Mouse (Mus musculus): ENCODE measurements around the gene Urgcp. TPM values are rescaled to one million over a fixed set of nuclear protein-coding genes. Genes with fewer than 3 reads are reported as not detected.

Urgcp gene
- polyA plus RNA-seq, 1 experiment: 45.5 TPM

DNA sequence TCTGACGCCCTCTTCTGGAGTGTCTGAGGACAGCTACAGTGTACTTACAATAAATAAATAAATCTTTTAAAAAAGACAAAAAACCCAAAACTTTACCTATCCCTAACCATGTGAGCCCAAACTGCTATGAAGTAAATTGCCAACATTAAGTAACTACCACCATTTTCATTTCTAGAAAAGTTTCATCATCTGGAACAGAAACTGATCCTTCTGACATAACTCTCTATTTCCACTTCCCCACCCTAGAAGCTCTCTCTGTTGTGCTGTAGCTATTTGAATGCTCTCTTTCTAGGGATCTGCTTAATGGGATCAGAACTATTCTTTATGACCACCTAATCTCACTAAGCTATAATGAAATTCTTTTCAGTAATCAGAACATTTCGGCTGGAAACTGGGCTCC lies 17.2 kb downstream of the Urgcp start:
- Histone ChIP-seq H3K36me3 (ENCODE audit: control insufficient read depth, insufficient read depth, low read length) (no peaks in the 10 kb centered on the region), H3K4me1 (ENCODE audit: control insufficient read depth, insufficient read depth, insufficient read length, low read length) (no peaks in the 10 kb centered on the region), H3K4me3 (ENCODE audit: low read depth, low read length) (no peak overlapping the region), H3K27ac (ENCODE audit: insufficient read depth, low read depth, low read length) (no peak overlapping the region), H3K27me3 (ENCODE audit: control insufficient read depth, insufficient read depth, low read length) (no peaks in the 10 kb centered on the region)
- 80% methylated on average over 2 of the region's 2 CpGs for whole genome bisulfite sequencing
- TF ChIP-seq POLR2A (IDR thresholded peaks at IDR 0.05; ENCODE audit: low read depth, low read length): no peak
- TF ChIP-seq CTCF (IDR thresholded peaks at IDR 0.05; ENCODE audit: extremely low read depth, insufficient read length, insufficient replicate concordance, low read depth, low read length): no peak

DNA sequence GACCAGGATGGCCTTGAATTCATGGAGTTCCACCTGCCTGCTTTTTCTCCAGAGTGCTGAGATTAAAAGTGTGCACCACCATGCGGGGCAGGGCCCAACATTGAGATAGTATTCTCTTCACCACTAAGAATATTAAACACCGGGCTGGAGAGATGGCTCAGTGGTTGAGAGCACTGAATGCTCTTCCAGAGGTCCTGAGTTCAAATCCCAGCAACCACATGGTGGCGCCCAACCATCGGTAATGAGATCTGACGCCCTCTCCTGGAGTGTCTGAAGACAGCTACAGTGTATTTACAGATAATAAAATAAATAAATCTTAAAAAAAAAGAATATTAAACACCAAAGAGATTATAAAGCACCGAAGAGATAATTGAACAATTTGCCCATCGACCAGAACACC lies 20.1 kb downstream of the Urgcp start:
- H3K36me3 ChIP-seq (ENCODE audit: control insufficient read depth, insufficient read depth, low read length): no peaks in the 10 kb centered on the region
- peaks cover 3% of the 10 kb centered on the region; the same call in 1 of the 2 replicates for H3K4me1 ChIP-seq (ENCODE audit: control insufficient read depth, insufficient read depth, insufficient read length, low read length)
- H3K27me3 ChIP-seq (ENCODE audit: control insufficient read depth, insufficient read depth, low read length): no peaks in the 10 kb centered on the region
- TF ChIP-seq POLR2A (IDR thresholded peaks at IDR 0.05; ENCODE audit: low read depth, low read length): no peak
- TF ChIP-seq CTCF (IDR thresholded peaks at IDR 0.05; ENCODE audit: extremely low read depth, insufficient read length, insufficient replicate concordance, low read depth, low read length): peak; percentile 60; the same call in 1 of the 2 replicates
- H3K27ac ChIP-seq (ENCODE audit: insufficient read depth, low read depth, low read length): no peak overlapping the region
- no peak overlapping the region for H3K4me3 ChIP-seq (ENCODE audit: low read depth, low read length)
- 63% methylated on average over 7 of the region's 7 CpGs for WGBS

DNA sequence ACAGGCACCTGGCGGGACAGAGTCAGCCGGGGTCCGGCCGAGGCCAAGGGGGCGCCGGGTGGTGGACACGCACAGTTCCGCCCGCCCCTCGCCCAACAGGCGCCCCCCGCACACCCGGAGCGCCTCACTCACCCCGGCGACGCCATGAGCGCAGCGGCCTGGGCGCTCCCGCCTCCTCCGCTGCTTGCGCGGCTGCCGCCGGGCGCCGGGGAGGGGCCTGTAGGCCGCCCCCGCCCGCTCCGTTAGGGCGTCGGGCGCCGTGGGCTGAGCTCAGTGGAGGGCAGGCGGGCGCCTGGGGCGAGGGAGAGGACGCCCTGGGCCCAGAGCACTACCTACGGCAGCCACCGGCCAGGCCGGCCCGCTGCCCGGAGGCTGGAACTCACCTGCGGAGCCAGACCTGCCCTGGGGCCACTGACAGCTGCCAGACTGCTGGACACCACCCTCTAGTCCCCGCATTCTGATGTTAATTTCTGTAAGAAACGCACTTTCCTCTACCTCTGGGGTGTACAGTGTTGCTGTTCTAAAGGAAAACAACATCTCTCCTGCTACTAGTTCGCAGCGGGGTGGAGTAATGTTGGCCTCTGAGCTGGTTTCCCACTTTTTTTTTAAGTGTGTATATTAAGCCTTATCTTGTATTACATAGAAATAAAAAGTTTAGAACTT lies 21.1 kb downstream of the Urgcp start:
- Histone ChIP-seq H3K4me1 (ENCODE audit: control insufficient read depth, insufficient read depth, insufficient read length, low read length) (peaks cover 3% of the 10 kb centered on the region; the same call in 1 of the 2 replicates), H3K27me3 (ENCODE audit: control insufficient read depth, insufficient read depth, low read length) (no peaks in the 10 kb centered on the region), H3K36me3 (ENCODE audit: control insufficient read depth, insufficient read depth, low read length) (no peaks in the 10 kb centered on the region), H3K27ac (ENCODE audit: insufficient read depth, low read depth, low read length) (peak overlapping the region; percentile 91), H3K4me3 (ENCODE audit: low read depth, low read length) (peak overlapping the region; percentile 87)
- TF ChIP-seq POLR2A (IDR thresholded peaks at IDR 0.05; ENCODE audit: low read depth, low read length) (peak; percentile 95), CTCF (IDR thresholded peaks at IDR 0.05; ENCODE audit: extremely low read depth, insufficient read length, insufficient replicate concordance, low read depth, low read length) (no peak)
- WGBS: under 1% methylated on average over 44 of the region's 50 CpGs

DNA sequence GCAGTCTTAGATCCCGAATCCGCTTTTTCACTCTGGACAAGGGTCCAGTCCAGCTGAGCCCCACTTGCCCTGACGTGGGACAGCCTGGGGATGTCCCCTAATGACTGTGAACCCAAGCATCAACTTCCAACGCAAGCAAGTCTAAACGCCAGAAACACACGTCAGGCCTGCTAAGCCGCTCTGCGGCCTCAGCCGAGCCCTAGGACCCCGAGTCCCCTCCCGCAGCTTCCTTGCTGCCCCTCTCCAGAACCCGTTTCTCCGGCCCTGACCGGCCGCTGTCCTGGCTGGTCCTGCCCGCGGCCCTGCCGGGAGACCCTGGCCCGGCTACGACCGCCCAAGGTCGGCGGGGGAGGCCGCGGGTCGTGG lies 21.6 kb downstream of the Urgcp start:
- no peaks in the 10 kb centered on the region for H3K36me3 ChIP-seq (ENCODE audit: control insufficient read depth, insufficient read depth, low read length)
- peaks cover 3% of the 10 kb centered on the region; the same call in 1 of the 2 replicates for H3K4me1 ChIP-seq (ENCODE audit: control insufficient read depth, insufficient read depth, insufficient read length, low read length)
- peak overlapping the region; percentile 87 for H3K4me3 ChIP-seq (ENCODE audit: low read depth, low read length)
- H3K27me3 ChIP-seq (ENCODE audit: control insufficient read depth, insufficient read depth, low read length): no peaks in the 10 kb centered on the region
- TF ChIP-seq CTCF (IDR thresholded peaks at IDR 0.05; ENCODE audit: extremely low read depth, insufficient read length, insufficient replicate concordance, low read depth, low read length): no peak
- TF ChIP-seq POLR2A (IDR thresholded peaks at IDR 0.05; ENCODE audit: low read depth, low read length): no peak
- WGBS: 2% methylated on average over 26 of the region's 26 CpGs
- peak overlapping the region; percentile 91 for H3K27ac ChIP-seq (ENCODE audit: insufficient read depth, low read depth, low read length)

DNA sequence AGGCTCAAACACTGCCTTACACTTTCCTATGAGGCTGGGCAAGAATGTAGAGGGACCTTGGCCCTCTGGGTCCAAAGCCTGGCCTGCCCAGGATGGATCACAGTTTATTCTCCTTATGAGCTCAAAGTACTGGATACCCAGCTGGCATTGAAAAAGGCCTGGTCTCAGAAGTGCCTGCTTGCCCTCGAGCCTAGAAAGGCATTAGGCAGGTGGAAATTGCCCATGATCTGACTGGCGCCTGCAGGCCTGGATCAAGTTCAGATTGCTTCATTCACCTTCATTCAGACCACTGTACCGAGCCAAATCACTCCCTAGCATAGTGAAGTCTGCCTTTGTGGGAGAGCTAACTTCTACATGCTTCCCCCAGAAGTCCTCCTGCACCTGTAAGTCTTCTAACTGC lies 22.3 kb downstream of the Urgcp start:
- peaks cover 5% of the 10 kb centered on the region; the same call in 1 of the 2 replicates for H3K4me1 ChIP-seq (ENCODE audit: control insufficient read depth, insufficient read depth, insufficient read length, low read length)
- H3K27ac ChIP-seq (ENCODE audit: insufficient read depth, low read depth, low read length): peak overlapping the region; percentile 91
- H3K36me3 ChIP-seq (ENCODE audit: control insufficient read depth, insufficient read depth, low read length): no peaks in the 10 kb centered on the region
- 12% methylated on average over 3 of the region's 3 CpGs for WGBS
- H3K27me3 ChIP-seq (ENCODE audit: control insufficient read depth, insufficient read depth, low read length): no peaks in the 10 kb centered on the region
- peak overlapping the region; percentile 50 for H3K4me3 ChIP-seq (ENCODE audit: low read depth, low read length)
- TF ChIP-seq POLR2A (IDR thresholded peaks at IDR 0.05; ENCODE audit: low read depth, low read length) (peak; percentile 72; the same call in 1 of the 2 replicates), CTCF (IDR thresholded peaks at IDR 0.05; ENCODE audit: extremely low read depth, insufficient read length, insufficient replicate concordance, low read depth, low read length) (no peak)

DNA sequence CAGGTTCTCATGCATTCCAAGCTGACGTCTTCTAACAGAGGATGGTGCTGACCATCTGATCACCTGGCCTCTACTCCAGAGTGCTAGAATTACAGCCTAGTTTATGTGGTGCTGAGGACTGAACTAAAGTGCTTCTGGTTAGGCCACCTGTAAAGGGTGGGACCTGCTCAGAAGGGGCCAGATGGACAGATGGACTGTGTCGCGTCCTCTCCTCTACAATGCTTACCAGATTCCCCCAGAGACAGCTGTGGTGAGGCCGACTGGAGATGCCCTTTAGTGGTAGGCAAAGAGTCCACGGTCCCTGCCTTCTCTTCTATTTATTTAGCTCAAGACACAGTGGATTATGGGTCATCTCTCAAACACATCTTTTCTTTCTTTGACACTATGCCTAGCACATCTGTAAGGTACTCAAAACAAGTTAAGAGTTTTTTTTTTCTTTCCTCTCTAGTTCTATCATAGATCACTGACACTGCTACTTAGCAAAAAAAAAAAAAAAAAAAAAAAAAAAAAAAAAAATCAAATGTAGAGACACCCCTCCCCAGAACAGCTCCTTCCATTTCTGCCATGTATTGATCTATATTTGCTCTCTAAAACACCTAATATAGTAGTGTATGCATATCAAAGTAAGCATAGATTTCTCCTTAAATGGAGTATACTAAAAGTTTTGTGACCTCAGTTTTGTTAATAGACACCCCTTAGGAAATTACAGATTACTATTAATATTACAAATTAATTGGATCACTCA lies 23.1 kb downstream of the Urgcp start:
- H3K36me3 ChIP-seq (ENCODE audit: control insufficient read depth, insufficient read depth, low read length): no peaks in the 10 kb centered on the region
- peaks cover 12% of the 10 kb centered on the region; the same call in 1 of the 2 replicates for H3K4me1 ChIP-seq (ENCODE audit: control insufficient read depth, insufficient read depth, insufficient read length, low read length)
- H3K4me3 ChIP-seq (ENCODE audit: low read depth, low read length): peak overlapping the region; percentile 37; the same call in 1 of the 2 replicates
- H3K27me3 ChIP-seq (ENCODE audit: control insufficient read depth, insufficient read depth, low read length): no peaks in the 10 kb centered on the region
- peak overlapping the region; percentile 60 for H3K27ac ChIP-seq (ENCODE audit: insufficient read depth, low read depth, low read length)
- 77% methylated on average over 5 of the region's 5 CpGs for WGBS
- TF ChIP-seq CTCF (IDR thresholded peaks at IDR 0.05; ENCODE audit: extremely low read depth, insufficient read length, insufficient replicate concordance, low read depth, low read length) (no peak), POLR2A (IDR thresholded peaks at IDR 0.05; ENCODE audit: low read depth, low read length) (no peak)

DNA sequence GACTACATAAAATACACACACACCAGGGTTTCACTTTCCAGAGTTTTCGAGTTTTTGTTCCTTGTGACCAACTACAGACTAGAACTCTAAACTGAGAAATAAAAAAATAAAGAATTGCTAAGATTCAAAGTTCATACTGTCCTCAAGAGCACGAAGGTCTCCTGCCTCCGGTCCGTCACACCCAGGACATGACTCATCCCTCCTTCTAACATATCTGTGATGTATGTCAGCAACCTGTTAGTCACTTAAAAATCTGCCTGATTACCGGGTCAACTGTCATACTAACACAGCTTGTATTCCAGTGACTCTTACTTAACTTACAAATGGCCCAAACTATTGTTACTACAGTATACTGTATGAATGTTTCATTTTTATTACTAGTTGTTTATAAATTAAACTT lies 25.0 kb downstream of the Urgcp start:
- no peaks in the 10 kb centered on the region for H3K27me3 ChIP-seq (ENCODE audit: control insufficient read depth, insufficient read depth, low read length)
- TF ChIP-seq CTCF (IDR thresholded peaks at IDR 0.05; ENCODE audit: extremely low read depth, insufficient read length, insufficient replicate concordance, low read depth, low read length) (no peak), POLR2A (IDR thresholded peaks at IDR 0.05; ENCODE audit: low read depth, low read length) (no peak)
- H3K4me1 ChIP-seq (ENCODE audit: control insufficient read depth, insufficient read depth, insufficient read length, low read length): peaks cover 14% of the 10 kb centered on the region; the same call in 1 of the 2 replicates
- peaks cover 2% of the 10 kb centered on the region; the same call in 1 of the 2 replicates for H3K36me3 ChIP-seq (ENCODE audit: control insufficient read depth, insufficient read depth, low read length)
- H3K27ac ChIP-seq (ENCODE audit: insufficient read depth, low read depth, low read length): peak overlapping the region; percentile 93
- 17% methylated on average over 5 of the region's 5 CpGs for WGBS
- no peak overlapping the region for H3K4me3 ChIP-seq (ENCODE audit: low read depth, low read length)

All from small intestine, adult 2 months (tissue).